Mouse (Mus musculus) layer of hippocampus, adult 2 months (tissue): ENCODE results near the gene Lrrn3. TPM values are rescaled to one million over a fixed set of nuclear protein-coding genes. Genes with fewer than 3 reads are reported as not detected.
A peak's percentile ranks its signal among the peaks of the same experiment; 100 is the strongest.

Experiments
- DNase-seq, 2 experiments: peaks; one replicate each; pipeline ENCODE4 v3.0.0; 2022; ENCODE audit warnings: low spot score in 2 of 2
- H3K27ac ChIP-seq: fragments of 200-600 bp; 2 replicates; pipeline ENCODE4 v1.8.1; 2022
- H3K4me3 ChIP-seq: fragments of 200-600 bp; 2 replicates; pipeline ENCODE4 v1.8.1; 2022; ENCODE audit warnings: mild to moderate bottlenecking
- CTCF ChIP-seq: fragments of 200-600 bp; conservative IDR thresholded peaks from 2 replicates; pipeline ENCODE4 v1.8.1; 2022; ENCODE audit warnings: antibody characterized with exemption, mild to moderate bottlenecking, moderate library complexity
- total RNA-seq, 2 experiments: library from RNA; stranded (reverse); gene quantifications; 2 replicates each; pipeline ENCODE4 v1.2.3; 2021

Gene Lrrn3
- total RNA-seq, 2 experiments from 2014 or later: 63.6 to 70.4 TPM

DNA sequence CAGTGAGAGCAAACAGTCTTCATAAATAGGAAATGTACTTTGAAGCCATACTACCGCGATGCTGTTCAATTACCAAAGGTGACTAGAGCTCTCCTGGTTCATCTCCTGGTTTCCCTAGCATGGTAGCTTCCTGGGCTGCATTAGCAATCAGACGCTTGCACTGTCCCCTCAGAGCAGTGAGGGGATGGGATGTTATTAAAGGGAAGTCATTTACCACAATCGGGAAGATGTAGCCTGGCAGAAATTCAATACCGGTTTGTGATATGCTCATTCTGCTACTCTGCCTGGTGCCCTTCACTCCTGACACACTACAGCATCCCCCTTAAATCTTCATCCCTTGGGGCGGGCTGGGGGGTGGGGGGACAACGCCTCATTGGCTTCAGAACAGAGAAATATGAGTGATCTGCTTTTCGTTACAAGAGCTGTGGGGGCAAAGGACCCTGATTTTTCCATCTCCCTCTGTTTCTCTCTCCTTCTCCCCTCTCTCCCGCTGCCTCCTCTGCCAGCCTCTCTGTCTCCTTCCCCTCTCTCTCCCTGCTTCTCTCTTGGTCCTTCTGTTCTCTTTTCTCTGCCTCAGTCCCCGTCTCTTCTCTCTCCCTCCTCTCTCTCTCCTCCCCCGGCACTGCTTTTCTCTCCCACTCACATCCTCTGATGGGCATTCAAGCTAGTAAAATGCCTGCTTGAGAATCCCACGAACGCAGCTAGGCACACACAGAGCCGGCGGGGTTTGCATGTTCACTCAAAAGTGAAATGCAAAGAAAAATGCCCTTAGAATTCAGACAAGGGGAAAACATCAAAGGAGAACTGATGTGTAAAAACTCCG lies 1.3 kb downstream of the Lrrn3 start:
- peak; percentile 53 to 73 for DNase-seq
- Histone ChIP-seq H3K4me3 (peak overlapping the region; percentile 91), H3K27ac (peak overlapping the region; percentile 88)
- no peak for TF ChIP-seq CTCF

DNA sequence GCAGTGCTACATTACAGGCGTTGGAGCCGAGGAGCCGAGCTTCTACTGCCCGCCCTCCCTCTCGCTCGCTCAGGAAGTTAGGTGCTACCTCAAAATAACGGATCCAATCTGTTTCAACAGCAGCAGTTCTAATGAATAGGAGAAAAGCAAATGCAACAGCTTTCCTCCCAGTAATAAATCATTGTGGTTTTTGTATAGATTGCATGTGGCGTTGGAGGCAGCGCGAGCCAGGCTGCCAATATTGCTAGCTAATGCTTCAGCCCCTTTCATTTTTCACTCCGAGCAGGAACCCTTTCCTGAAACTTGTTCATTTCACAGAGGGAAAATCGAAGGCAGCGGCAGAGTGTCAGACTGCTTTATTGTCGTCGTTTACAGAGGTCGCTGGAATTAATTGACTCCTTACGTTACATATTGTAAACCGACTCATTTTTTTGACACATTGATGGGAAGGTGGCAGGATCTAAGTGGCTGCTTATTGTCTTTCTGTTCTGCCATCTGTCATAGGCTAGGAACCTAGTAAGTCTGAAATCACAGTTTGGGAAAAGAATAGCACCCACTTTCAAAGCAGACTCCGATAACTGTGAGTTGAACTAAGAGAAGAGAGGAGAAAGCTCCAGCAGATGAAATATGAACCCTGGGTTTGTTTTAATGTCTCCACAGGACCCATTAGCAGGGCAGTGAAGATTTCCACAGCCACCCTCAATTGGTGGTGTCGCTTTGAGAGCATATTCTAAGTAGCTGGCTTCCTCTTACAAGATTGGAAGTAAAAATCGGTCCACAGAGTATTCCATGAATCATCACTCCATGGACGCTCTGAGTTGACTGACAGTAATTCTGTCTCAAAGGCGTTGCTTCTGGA lies 2.4 kb downstream of the Lrrn3 start:
- no peak for TF ChIP-seq CTCF

DNA sequence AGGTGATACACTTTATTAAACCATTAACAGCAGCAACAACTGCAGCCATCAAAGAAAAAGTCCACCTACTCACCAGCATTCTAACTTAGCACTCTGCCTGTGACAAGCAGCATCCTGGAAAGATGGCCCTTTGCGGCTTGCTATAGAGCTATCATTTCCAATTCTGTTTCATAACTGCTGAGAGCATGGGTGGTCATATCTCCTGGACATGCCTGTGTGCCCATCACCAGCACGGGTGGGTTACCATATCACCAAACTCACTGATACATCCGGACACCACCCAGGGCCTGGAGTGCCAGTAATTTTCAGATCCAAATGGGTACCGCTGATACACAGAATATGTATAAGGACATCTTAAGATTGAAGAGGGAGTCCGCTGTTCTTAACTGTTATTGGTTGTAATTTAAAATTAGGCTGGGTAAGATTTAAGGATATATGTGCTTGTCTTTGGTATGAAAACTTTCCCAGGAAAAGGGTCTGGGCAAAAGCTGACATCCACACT lies 3.1 kb downstream of the Lrrn3 start:
- DNase-seq: no peak
- Histone ChIP-seq H3K27ac (peak overlapping the region; percentile 88), H3K4me3 (peak overlapping the region; percentile 91)
- TF ChIP-seq CTCF: no peak

More for the DNA sequence above, 2.4 kb downstream of the Lrrn3 start:
- peak; percentile 24 to 29 for DNase-seq
- H3K27ac ChIP-seq: peak overlapping the region; percentile 88
- peak overlapping the region; percentile 91 for H3K4me3 ChIP-seq

DNA sequence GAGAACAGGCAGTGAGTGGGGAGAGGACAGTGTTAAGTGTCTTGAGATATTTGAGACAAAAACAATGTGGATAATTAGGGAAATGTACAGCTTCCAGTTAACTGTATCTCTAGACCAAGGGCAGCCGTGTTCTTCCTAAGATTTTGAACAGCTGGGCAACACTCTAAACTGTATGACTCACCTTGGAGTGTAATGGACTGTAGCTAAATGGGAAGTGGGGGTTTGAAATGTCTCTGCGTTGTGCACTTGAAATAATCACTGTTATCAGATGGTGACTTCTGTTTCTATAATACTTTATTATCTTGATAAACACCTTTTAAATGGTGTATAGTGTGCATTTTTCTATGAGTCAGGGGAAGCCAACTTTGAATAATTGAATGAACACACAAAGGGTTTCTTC lies 4.7 kb downstream of the Lrrn3 start:
- Histone ChIP-seq H3K27ac (no peak overlapping the region), H3K4me3 (peak overlapping the region; percentile 91)
- no peak for DNase-seq
- TF ChIP-seq CTCF: no peak

DNA sequence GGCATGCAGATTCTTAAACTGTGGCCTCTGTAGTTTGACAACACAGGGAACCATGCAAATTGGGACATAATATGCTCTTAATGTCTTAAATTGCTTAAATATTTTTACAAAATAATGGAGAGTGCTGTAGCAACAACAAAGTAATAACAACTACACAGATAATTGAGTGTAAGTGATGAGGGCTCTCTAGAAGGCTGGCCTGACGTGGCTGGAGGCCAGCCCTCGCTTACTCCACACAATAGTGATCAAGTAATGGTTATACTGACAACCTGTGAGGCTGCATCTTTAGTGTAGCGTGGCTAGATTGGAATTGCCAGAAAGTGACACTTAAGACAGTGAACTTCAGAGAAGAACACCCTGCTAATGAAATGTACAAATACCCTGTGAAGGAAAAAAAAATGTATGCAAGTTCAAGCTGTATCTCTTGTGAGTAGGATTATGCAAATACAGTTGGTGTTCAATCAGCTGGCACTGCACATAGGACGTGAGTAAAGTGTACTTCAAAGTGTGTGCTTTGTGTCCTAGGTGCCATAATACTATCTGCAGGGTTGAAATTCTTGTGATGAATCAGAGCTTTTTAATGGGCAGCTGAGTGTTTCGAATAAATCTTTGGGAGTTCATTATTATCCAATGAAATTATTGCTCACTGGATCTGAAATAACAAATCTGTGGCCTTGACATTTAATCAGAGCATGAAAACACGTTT lies 17.0 kb downstream of the Lrrn3 start:
- DNase-seq: no peak

DNA sequence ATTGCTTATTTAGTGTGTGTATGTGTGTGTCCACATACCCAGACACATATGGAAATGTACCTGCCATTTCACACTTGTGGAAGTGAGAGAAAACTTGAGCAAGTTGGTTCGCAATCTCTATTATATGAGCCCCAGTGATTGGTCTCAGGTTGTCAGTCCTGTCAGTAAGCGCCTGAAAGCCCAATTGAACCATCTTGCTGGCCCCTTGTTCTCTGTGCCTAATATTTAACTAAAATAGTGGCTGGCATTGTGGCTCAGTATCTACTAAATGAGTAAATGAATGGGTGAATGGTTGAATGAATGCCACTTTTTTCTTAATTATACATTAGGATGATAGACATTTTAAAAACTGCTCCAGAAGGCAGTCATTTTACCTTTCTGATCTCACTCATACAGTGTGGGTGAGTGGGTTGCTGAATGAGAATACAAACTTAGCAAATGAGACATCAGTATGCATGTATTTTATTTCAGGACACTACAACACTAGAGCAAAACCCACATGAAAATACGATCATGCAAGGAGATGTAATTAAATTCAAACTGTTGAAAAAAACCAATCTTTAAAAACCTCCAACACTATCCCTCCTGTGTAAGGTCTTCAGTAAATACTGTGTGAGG lies 17.7 kb downstream of the Lrrn3 start:
- DNase-seq: no peak
- no peak for TF ChIP-seq CTCF
- no peak overlapping the region for H3K27ac ChIP-seq
- no peak overlapping the region for H3K4me3 ChIP-seq

More for the DNA sequence above, 17.0 kb downstream of the Lrrn3 start:
- H3K4me3 ChIP-seq: no peak overlapping the region
- no peak for TF ChIP-seq CTCF
- no peak overlapping the region for H3K27ac ChIP-seq

DNA sequence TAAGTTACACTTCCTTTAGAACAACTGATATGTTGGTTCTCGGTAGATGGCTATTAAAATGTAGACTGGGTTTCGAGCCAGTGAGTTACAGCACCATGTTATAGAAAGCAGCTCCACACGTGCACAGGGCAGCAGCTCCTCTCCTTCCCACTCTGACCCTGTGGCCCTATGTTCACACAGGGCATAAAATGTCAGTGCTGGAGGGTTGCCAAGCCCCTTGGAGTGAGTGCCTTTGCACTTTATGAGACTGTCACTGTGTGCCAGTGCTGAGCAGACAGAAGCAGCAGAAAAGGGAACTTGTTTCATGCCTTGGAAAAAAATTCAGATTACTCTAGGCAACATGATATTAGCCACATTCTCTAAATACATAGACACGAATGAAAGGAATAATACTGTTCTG lies 47.8 kb downstream of the Lrrn3 start:
- no peak for TF ChIP-seq CTCF
- peak overlapping the region; percentile 84; the same call in 1 of the 2 replicates for H3K27ac ChIP-seq
- no peak overlapping the region for H3K4me3 ChIP-seq
- DNase-seq: no peak

DNA sequence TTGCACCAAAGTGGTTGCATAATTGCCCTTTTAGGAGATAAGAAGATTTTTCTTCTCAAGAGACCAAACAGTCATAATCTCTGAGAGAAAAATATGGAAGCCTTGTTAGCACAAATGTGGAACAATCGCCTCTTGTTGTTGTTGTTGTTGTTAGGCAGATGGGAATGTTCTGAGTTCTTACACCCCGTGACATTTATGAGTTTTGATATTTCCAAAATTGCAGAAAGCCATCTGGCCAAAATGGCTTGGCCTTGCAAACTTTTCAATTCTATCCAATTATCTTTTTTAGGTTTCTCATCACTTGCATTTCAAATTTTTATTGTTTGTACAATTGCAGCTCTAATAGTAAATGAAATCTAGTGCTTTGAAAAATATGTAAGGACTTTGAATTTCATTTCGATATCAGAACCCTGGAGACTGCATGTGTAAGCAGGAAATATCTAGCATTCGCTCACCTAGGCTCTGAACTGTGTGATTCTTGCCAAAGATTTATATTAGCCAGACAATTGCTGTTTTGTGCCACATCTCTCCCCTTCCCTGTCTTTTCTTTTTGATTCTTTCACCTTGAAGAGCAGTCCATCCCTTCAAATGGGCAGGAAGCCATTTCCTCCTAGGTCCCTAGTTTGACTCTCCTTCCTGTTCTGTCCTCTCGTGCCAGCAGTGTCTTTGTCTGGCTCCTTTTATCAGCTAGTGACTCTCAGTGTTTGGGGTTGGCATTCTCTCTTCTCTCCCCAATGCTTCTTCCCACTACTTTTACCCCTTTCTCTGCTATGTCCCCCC lies 49.8 kb downstream of the Lrrn3 start:
- H3K4me3 ChIP-seq: no peak overlapping the region
- TF ChIP-seq CTCF: no peak
- peak overlapping the region; percentile 84 for H3K27ac ChIP-seq
- DNase-seq: peak; percentile 24 to 36

DNA sequence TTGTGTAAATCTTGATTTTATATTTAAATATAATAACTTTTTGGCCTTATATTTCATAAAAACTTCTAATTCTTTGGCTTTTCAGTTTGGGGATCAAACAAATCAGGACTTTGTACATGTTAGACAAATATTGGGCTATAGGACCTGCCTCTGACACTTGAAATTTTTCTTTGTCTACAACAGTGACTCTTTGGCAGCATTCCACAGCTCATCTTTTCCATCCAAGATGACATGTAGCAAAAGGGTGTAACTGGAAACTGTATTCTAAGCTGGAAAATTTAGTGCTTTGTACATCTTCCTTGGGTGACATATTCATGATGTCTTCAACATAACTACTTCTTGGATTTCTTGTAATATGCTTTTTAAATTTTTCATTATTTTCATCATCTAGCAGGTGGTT lies 57.4 kb downstream of the Lrrn3 start:
- no peak for DNase-seq
- TF ChIP-seq CTCF: no peak
- H3K27ac ChIP-seq: no peak overlapping the region
- no peak overlapping the region for H3K4me3 ChIP-seq

DNA sequence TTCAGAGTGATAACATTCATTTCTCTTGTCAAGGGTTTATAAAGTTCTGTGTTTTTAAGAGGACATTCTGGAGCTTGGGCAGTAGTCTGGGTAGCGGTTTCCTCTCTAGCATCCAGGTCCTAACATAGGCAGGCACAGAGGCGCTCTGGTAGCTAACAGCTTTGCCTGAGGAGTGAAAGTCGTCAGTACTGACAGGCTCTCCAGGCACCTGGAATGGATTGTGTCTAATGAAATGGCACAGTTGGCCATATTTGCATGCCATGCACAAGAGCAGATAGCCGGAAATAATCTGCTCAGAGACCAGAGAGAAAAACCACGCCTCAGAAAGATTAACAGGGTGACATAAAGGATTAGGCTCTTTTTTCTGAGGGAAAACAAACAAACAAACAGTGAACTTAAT lies 58.8 kb downstream of the Lrrn3 start:
- TF ChIP-seq CTCF: no peak
- no peak overlapping the region for H3K27ac ChIP-seq
- no peak for DNase-seq
- no peak overlapping the region for H3K4me3 ChIP-seq

DNA sequence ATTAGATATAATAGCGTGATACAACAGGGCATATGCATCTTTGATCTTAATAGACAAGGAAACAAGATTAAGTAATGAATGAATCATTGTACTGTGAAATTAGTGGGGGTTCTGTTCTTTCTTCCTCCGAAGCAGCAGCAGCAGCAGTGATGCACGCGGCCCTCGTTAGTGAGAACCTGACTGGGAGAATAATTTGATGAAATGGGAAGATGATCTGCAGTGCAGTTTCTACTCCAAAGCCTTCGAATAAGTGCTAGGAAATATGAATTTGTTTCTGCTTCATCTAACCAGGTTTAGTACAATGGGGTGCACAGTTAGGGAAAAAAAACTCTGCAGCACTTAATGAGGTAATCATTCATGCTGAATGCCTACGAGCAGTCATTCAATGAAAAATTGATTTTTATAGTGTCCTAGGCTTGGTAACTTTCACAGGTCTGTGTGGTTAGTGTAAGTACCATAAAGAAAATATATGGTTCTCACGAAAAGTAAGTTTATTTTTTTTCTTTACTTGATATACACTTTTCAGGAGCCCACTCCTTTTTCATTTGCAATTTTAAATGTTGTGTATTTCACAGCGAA lies 61.0 kb downstream of the Lrrn3 start:
- H3K4me3 ChIP-seq: no peak overlapping the region
- no peak for TF ChIP-seq CTCF
- DNase-seq: no peak
- no peak overlapping the region for H3K27ac ChIP-seq
